Mouse (Mus musculus): ENCODE data around the gene Eepd1. TPM values are rescaled to one million over a fixed set of nuclear protein-coding genes. Genes with fewer than 3 reads are reported as not detected.
"Not testable (repeated sequence)": the region's sequence is repeated elsewhere in the genome, so short reads cannot be mapped to it uniquely, and the experiment has no call there.

Gene Eepd1
- total RNA-seq (2014; rRNA removed) (16.2 and 17.6 TPM in 2 replicates), polyA plus RNA-seq (2015; fragmentation: Nextera tagmentation; extraction: Ambion mirVana) (13.5 and 13.7 TPM in 2 replicates)

DNA sequence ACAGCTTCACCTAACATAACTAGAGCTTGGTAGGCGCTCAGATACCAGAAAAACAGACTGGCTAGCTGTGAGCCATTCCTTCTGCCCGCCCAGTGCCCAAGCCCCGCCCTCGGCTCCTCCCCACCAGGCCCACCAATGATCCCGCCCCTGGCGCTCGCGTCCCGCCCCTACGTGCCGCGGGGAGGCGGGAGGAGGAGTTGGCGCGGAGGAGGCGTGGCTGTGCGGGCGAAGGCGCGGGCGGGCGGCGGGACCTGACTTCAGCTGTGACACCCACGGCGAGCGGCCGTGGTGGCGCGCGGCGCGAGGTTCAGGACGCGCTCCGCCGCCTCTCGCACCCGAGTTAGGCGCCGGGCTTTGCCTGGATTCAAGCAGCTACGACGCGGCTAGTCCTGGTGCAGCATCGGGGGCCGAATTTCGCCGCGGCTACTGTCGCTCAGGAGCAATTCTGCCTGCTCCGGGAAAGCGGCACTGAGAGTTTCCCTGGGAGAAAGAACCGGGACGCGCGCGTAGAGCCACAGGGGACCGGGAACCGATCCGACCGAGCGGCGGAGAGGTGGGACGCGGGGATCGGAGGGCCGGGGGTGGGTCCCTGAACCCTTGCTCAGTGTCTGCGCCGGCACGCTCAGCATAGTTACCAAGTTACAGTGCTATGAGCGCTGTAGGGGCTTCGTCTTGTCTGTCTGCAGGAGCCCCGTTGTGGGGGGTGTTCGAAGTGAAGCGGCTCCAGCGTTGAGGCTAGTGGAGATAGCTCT, at the start of gene Eepd1:
Gene Eepd1 (plus strand): TSS at position 204 of the 752 bp plus-strand sequence.
- Histone ChIP-seq H3K4me2 (ENCODE audit: low read depth, low read length, poor library complexity, severe bottlenecking) (peak within 1 kb of the TSS; percentile 81), H3K9ac (replicated peaks; ENCODE audit: low read length, poor library complexity, severe bottlenecking) (peak within 1 kb of the TSS; percentile 46), H3K4me1 (ENCODE audit: insufficient read depth, low read length) (peaks cover 8% of the 10 kb centered on the region; the same call in 1 of the 2 replicates), H3K27me3 (ENCODE audit: insufficient read depth, low read length) (no peaks in the 10 kb centered on the region), H3K4me3 (ENCODE audit: low read depth, low read length) (peak within 1 kb of the TSS; percentile 59), H3K9me3 (ENCODE audit: low read length) (no peaks in the 10 kb centered on the region), H3K36me3 (ENCODE audit: insufficient read depth, low read length) (no peaks in the 10 kb centered on the region), H3K27ac (ENCODE audit: low read depth, low read length) (peak within 1 kb of the TSS; percentile 57)
- WGBS, result under 1% methylated on average over 69 of the region's 75 CpGs
- DNase-seq (ENCODE audit: low spot score) (peak; percentile 93), ATAC-seq (ENCODE audit: low FRiP score) (peak; percentile 96)
- TF ChIP-seq CTCF (IDR thresholded peaks at IDR 0.05), result 0 out of 2 replicates have a peak, but pooled peaks have one; percentile 4

DNA sequence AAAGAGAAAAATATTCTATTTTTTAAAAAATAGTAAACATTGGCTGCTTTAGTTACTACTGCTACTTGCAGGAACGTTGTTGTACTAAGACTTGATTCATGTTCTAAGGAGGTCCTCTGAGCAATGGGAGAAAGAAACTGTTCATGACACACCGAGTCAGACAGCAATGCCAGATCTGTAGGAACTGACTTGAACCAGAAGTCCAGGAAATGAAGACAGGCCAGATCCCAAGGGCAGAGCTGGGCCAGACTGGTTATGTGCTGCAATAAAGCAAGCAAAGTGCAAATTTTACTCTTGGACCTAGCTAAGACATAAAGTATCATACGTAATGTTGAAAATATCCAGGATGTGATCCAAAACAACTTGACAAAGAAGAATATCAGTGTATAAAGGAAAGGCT, 42.5 kb upstream of the Eepd1 start:
- Histone ChIP-seq H3K27ac (ENCODE audit: low read depth, low read length) (no peak overlapping the region), H3K4me3 (ENCODE audit: low read depth, low read length) (no peak overlapping the region), H3K4me2 (ENCODE audit: low read depth, low read length, poor library complexity, severe bottlenecking) (no peak overlapping the region), H3K36me3 (ENCODE audit: insufficient read depth, low read length) (no peaks in the 10 kb centered on the region), H3K27me3 (ENCODE audit: insufficient read depth, low read length) (no peaks in the 10 kb centered on the region), H3K4me1 (ENCODE audit: insufficient read depth, low read length) (no peaks in the 10 kb centered on the region), H3K9ac (replicated peaks; ENCODE audit: low read length, poor library complexity, severe bottlenecking) (no peak overlapping the region), H3K9me3 (ENCODE audit: low read length) (no peaks in the 10 kb centered on the region)
- TF ChIP-seq CTCF (IDR thresholded peaks at IDR 0.05), result no peak
- ATAC-seq (ENCODE audit: low FRiP score), result no peak
- WGBS, result 87% methylated on average over 3 of the region's 3 CpGs
- no peak for DNase-seq (ENCODE audit: low spot score)

DNA sequence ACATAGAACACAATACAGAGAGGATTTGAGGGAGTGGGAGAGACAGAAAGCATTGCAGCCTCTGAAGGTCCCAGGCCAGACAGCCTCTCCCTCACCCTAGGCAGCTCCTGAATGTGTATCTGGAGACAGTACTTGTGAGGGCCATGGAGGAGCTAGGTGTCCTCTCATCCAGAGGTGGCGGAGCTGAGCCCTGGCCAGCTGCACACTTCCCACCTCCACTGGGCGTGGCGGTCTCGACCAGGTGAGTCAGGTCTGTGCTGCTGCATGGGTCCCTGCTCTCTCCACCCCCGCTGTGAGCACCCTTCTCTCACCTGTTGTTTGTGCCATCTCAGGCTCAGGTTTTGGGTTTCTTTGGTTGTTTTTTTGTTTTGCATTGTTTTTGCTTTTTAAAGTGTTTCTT, 41.3 kb upstream of the Eepd1 start:
- WGBS, result 93% methylated on average over 3 of the region's 5 CpGs
- H3K9ac ChIP-seq (replicated peaks; ENCODE audit: low read length, poor library complexity, severe bottlenecking); H3K4me3 ChIP-seq (ENCODE audit: low read depth, low read length); H3K4me1 ChIP-seq (ENCODE audit: insufficient read depth, low read length); H3K27ac ChIP-seq (ENCODE audit: low read depth, low read length); H3K36me3 ChIP-seq (ENCODE audit: insufficient read depth, low read length); H3K9me3 ChIP-seq (ENCODE audit: low read length); DNase-seq (ENCODE audit: low spot score); H3K4me2 ChIP-seq (ENCODE audit: low read depth, low read length, poor library complexity, severe bottlenecking); ATAC-seq (ENCODE audit: low FRiP score); H3K27me3 ChIP-seq (ENCODE audit: insufficient read depth, low read length): not testable (repeated sequence)

DNA sequence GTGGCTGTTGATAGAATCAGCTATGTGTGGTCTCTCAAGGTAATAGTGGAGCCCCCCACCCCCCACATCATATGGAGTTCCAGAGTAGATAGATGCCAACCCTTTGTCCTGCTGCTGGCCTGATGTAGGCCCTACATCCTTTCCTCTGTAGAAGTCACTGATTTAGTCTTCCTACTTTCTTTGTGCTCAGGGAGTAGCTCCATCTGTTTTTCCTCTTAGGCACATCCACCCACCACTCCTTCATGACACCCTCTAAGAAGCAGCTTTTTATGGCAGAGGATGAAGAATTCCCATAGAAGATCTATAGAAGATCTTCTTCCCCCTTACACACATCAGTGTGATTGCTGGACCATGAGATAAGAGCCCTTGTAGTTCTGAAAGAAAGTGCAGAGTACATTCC, 39.3 kb upstream of the Eepd1 start:
- Histone ChIP-seq H3K36me3 (ENCODE audit: insufficient read depth, low read length) (no peaks in the 10 kb centered on the region), H3K27me3 (ENCODE audit: insufficient read depth, low read length) (no peaks in the 10 kb centered on the region), H3K4me2 (ENCODE audit: low read depth, low read length, poor library complexity, severe bottlenecking) (no peak overlapping the region), H3K9ac (replicated peaks; ENCODE audit: low read length, poor library complexity, severe bottlenecking) (no peak overlapping the region), H3K4me1 (ENCODE audit: insufficient read depth, low read length) (no peaks in the 10 kb centered on the region), H3K4me3 (ENCODE audit: low read depth, low read length) (no peak overlapping the region), H3K9me3 (ENCODE audit: low read length) (no peaks in the 10 kb centered on the region), H3K27ac (ENCODE audit: low read depth, low read length) (no peak overlapping the region)
- ATAC-seq (ENCODE audit: low FRiP score) (no peak), DNase-seq (ENCODE audit: low spot score) (no peak)
- no peak for TF ChIP-seq CTCF (IDR thresholded peaks at IDR 0.05)

DNA sequence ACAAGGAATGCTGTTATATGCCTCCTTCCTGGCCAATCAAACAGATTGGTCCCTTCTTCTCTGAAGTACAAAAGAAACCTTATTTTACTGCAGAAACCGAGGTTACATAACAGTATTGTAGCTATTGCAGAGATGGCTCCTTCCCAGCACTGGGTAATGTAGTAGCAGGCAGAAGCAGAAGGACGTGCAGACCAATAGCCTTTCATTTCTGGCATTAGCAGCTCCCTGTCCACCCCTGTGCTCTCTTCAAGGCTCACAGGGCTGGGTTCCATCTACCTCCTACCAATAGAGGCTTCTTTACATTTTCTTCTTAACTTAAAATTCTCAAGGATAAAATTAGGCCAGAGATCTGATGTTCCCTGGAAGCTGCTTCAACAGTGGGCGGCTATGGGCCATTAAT, 38.3 kb upstream of the Eepd1 start:
- Histone ChIP-seq H3K9me3 (ENCODE audit: low read length) (no peaks in the 10 kb centered on the region), H3K9ac (replicated peaks; ENCODE audit: low read length, poor library complexity, severe bottlenecking) (no peak overlapping the region), H3K36me3 (ENCODE audit: insufficient read depth, low read length) (no peaks in the 10 kb centered on the region), H3K27ac (ENCODE audit: low read depth, low read length) (no peak overlapping the region), H3K4me1 (ENCODE audit: insufficient read depth, low read length) (no peaks in the 10 kb centered on the region), H3K4me2 (ENCODE audit: low read depth, low read length, poor library complexity, severe bottlenecking) (no peak overlapping the region), H3K27me3 (ENCODE audit: insufficient read depth, low read length) (no peaks in the 10 kb centered on the region), H3K4me3 (ENCODE audit: low read depth, low read length) (no peak overlapping the region)
- ATAC-seq (ENCODE audit: low FRiP score) (no peak), DNase-seq (ENCODE audit: low spot score) (no peak)
- no peak for TF ChIP-seq CTCF (IDR thresholded peaks at IDR 0.05)
- WGBS, result 78% methylated on average over 3 of the region's 3 CpGs

DNA sequence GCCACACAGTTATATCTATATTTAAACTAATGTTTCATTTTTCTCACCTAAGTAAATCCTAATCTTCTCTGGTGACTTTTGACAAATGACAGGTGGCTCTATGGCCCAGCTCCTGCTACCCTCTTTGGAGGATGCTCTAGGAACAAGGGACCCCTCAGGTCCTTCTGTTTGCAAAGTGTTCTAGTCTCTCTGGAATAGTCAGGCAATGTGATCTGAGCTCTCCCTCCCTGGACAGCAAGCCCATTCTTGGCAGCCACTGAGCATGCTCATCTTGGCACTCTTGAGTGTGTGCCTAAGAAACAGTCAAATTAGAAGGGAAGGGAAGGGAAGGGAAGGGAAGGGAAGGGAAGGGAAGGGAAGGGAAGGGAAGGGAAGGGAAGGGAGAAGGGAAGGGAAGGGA, 37.8 kb upstream of the Eepd1 start:
- Histone ChIP-seq H3K4me1 (ENCODE audit: insufficient read depth, low read length) (no peaks in the 10 kb centered on the region), H3K36me3 (ENCODE audit: insufficient read depth, low read length) (no peaks in the 10 kb centered on the region), H3K9me3 (ENCODE audit: low read length) (no peaks in the 10 kb centered on the region), H3K4me3 (ENCODE audit: low read depth, low read length) (no peak overlapping the region), H3K9ac (replicated peaks; ENCODE audit: low read length, poor library complexity, severe bottlenecking) (no peak overlapping the region), H3K4me2 (ENCODE audit: low read depth, low read length, poor library complexity, severe bottlenecking) (no peak overlapping the region), H3K27me3 (ENCODE audit: insufficient read depth, low read length) (no peaks in the 10 kb centered on the region), H3K27ac (ENCODE audit: low read depth, low read length) (no peak overlapping the region)
- no peak for TF ChIP-seq CTCF (IDR thresholded peaks at IDR 0.05)
- no peak for ATAC-seq (ENCODE audit: low FRiP score)
- no peak for DNase-seq (ENCODE audit: low spot score)
